Mouse (Mus musculus) kidney, embryonic 14.5 days (tissue): ENCODE measurements at regions not wholly inside any gene's neighbourhood (a gene's known extent, or its start where the extent isn't known, plus 50 kb on each side); places are given as distances from the start of the nearest gene placed in this dataset.

Experiments
- ATAC-seq: fragments of 200-750 bp; cut with Nextera tagmentation; 2 replicates; pipeline ENCODE4 v1.8.0; 2017; ENCODE audit warnings: moderate number of reproducible peaks, mild to moderate bottlenecking, moderate TSS enrichment, moderate library complexity; ENCODE audit not compliant: low FRiP score, low TSS enrichment
- H3K27ac ChIP-seq: fragments of 300-500 bp; sonication (generic); 2 replicates; pipeline ENCODE4 v1.5.1; 2014; ENCODE audit warnings: low read depth, mild to moderate bottlenecking, low read length, moderate library complexity, mixed read lengths
- H3K27me3 ChIP-seq: fragments of 300-500 bp; sonication (generic); 2 replicates; pipeline ENCODE4 v1.6.1; 2014; ENCODE audit warnings: mild to moderate bottlenecking, low read length; ENCODE audit not compliant: control insufficient read depth, insufficient read depth
- H3K36me3 ChIP-seq: fragments of 300-500 bp; sonication (generic); 2 replicates; pipeline ENCODE4 v1.6.1; 2014; ENCODE audit warnings: low read length, mixed read lengths; ENCODE audit not compliant: control insufficient read depth, insufficient read depth
- H3K4me1 ChIP-seq: fragments of 300-500 bp; sonication (generic); 2 replicates; pipeline ENCODE4 v1.6.1; 2014; ENCODE audit warnings: low read length, mixed read lengths; ENCODE audit not compliant: control insufficient read depth, insufficient read depth
- H3K4me2 ChIP-seq: fragments of 300-500 bp; sonication (generic); replicated peaks from 2 replicates; pipeline ENCODE4 v1.6.1; 2014; ENCODE audit warnings: low read depth, mild to moderate bottlenecking, low read length
- H3K4me3 ChIP-seq: fragments of 300-500 bp; sonication (generic); 2 replicates; pipeline ENCODE4 v1.5.1; 2014; ENCODE audit warnings: mild to moderate bottlenecking, low read length
- H3K9ac ChIP-seq: fragments of 300-500 bp; sonication (generic); 2 replicates; pipeline ENCODE4 v1.6.1; 2014; ENCODE audit warnings: low read depth, mild to moderate bottlenecking, low read length, moderate library complexity
- H3K9me3 ChIP-seq: fragments of 300-500 bp; sonication (generic); 2 replicates; pipeline ENCODE4 v1.6.1; 2016; ENCODE audit warnings: low read length; ENCODE audit not compliant: control insufficient read depth
- WGBS: fragments of 180-500 bp; shearing (Covaris S2); extraction: QIAGEN DNeasy Blood & Tissue Kit; methylation state at CpG from one replicate; pipeline ENCODE4 v1.1.7; 2014; 5-methylcytosine and 5-hydroxymethylcytosine counted together

DNA sequence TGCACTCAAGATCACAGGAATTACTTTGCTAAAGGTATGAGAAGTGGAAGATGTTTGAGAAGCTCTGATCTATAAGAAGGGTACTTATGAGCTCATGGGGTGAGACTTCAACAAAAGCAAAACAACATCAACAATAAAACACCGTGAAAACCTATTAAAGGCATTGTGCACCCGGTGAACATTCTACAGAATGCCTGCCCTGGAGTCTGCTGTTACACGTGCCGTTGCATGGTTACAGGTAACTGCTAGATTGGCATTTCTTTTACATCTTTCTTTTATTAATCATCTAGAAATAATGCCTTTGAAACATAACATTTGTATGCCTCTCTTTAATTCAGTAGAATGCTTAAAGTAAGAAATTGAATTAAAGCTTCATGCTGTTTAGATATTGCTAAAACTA, 661.0 kb downstream of the Pcdh18 start:
- WGBS, result 81% methylated on average over 4 of the region's 4 CpGs
- no peaks in the 10 kb centered on the region for H3K9me3 ChIP-seq
- H3K36me3 ChIP-seq, result no peaks in the 10 kb centered on the region
- H3K27me3 ChIP-seq, result no peaks in the 10 kb centered on the region
- H3K9ac ChIP-seq, result no peak overlapping the region
- H3K4me3 ChIP-seq, result no peak overlapping the region
- H3K27ac ChIP-seq, result no peak overlapping the region
- no peak overlapping the region for H3K4me2 ChIP-seq
- no peak for ATAC-seq
- H3K4me1 ChIP-seq, result no peaks in the 10 kb centered on the region

DNA sequence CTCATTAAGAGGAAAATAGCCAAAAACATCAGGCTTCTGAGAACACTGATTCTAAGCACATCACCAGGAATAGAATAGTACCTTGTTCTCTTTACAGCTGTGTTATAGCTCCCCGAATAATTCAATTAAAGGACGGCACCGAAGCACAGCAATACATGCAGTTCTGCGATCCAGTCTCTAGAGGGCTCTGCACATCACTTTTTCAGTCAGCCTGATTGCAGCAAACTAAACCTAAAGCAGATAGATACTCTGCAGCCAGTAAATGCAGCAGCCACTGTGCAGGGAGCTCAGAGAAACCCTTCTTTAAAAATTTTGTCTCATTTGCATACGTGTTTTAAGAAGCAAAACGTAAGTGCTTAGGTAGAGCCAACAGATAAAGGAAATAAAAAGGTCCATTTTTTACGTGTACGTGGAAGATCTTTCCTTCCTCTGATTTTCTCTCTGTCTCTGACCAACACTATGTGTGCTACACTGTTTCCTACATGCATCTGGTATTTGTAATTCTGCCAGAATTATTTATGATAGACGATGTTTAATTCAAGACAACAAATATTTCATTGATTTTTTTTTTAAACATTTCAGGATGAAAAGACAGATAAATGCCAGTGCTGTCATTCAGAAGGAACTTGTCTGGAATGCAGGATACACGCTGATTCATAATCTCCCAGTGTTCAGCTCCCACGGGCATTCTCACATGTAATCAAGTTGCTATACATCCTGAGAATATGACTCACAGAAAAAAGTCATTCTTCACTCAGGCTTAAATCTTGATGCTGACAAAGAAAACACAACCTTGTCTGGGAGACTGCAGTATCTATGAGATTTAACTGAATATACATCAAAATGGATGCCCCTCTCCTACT, 663.1 kb downstream of the Pcdh18 start:
- no peak overlapping the region for H3K9ac ChIP-seq
- H3K36me3 ChIP-seq, result no peaks in the 10 kb centered on the region
- no peak overlapping the region for H3K4me2 ChIP-seq
- H3K9me3 ChIP-seq, result no peaks in the 10 kb centered on the region
- H3K4me1 ChIP-seq, result no peaks in the 10 kb centered on the region
- no peak overlapping the region for H3K4me3 ChIP-seq
- ATAC-seq, result peak; percentile 83
- H3K27ac ChIP-seq, result no peak overlapping the region
- WGBS, result 35% methylated on average over 11 of the region's 11 CpGs
- no peaks in the 10 kb centered on the region for H3K27me3 ChIP-seq

DNA sequence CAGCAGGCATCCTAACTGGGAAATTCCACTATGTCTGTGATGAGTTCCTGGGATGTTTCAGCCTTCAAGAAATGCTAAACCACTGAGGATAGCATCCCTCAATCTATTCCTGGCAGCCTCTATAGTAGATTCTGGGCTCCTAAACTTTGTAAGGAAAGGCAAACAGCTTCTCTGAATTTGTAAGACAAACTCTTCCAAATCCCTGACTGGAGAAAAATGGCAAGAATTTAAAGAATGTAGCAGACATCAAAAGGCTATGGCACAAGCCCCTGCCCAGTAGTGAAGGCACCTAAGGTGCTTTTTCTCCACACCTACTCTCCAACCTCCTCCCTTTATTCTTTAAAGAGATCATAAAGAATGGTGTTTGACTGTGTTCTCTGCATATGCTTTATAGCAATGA, 688.3 kb downstream of the Pcdh18 start:
- Histone ChIP-seq H3K27ac (no peak overlapping the region), H3K27me3 (no peaks in the 10 kb centered on the region), H3K4me1 (no peaks in the 10 kb centered on the region), H3K9me3 (no peaks in the 10 kb centered on the region), H3K4me3 (no peak overlapping the region), H3K9ac (no peak overlapping the region), H3K36me3 (no peaks in the 10 kb centered on the region), H3K4me2 (no peak overlapping the region)
- no peak for ATAC-seq

DNA sequence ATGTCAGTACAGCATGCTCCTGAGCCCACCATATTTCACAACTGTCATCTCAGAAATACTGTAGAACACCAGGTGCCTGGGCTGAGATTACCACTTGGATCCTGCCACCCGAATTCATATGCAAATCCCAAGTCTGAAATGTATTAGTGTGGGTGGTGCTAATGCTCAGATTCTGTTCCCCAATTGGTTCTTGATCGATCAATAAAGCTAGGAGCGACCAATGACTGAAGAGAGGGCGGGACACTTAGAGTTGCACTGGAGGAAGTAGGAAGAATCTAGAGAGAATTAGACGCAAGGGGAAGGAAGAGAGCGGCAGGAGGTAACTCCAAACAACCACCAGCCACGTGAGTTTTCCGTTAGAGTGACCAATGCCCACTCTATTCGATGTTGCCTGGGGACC, 695.0 kb downstream of the Pcdh18 start:
- no peak overlapping the region for H3K27ac ChIP-seq
- no peak overlapping the region for H3K4me3 ChIP-seq
- no peak overlapping the region for H3K4me2 ChIP-seq
- H3K9ac ChIP-seq, result no peak overlapping the region
- no peak for ATAC-seq
- H3K27me3 ChIP-seq, result no peaks in the 10 kb centered on the region
- 81% methylated on average over 9 of the region's 9 CpGs for WGBS
- H3K36me3 ChIP-seq, result no peaks in the 10 kb centered on the region
- no peaks in the 10 kb centered on the region for H3K4me1 ChIP-seq
- no peaks in the 10 kb centered on the region for H3K9me3 ChIP-seq

DNA sequence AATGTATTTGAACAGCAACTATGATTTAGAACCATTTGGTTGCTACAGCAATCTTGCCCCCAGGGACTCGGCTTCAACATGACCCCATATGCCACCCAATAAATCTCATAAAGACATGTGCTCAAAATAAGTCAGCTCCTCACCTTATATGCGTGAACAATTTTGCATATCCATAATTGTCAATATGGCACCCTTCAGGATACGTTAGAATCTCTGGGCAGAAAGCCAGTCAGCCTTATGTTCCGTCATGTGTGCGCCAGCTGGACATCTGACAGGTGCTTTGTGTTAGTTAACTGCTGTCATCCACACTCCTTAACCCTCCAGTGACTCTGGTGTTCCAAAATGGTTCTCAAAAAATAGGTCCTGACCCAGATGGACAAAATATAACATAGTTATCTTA, 724.1 kb downstream of the Pcdh18 start:
- no peaks in the 10 kb centered on the region for H3K36me3 ChIP-seq
- no peak overlapping the region for H3K27ac ChIP-seq
- 62% methylated on average over 5 of the region's 5 CpGs for WGBS
- no peak overlapping the region for H3K4me2 ChIP-seq
- H3K9ac ChIP-seq, result no peak overlapping the region
- no peaks in the 10 kb centered on the region for H3K4me1 ChIP-seq
- H3K4me3 ChIP-seq, result no peak overlapping the region
- ATAC-seq, result no peak
- no peaks in the 10 kb centered on the region for H3K9me3 ChIP-seq
- H3K27me3 ChIP-seq, result no peaks in the 10 kb centered on the region

DNA sequence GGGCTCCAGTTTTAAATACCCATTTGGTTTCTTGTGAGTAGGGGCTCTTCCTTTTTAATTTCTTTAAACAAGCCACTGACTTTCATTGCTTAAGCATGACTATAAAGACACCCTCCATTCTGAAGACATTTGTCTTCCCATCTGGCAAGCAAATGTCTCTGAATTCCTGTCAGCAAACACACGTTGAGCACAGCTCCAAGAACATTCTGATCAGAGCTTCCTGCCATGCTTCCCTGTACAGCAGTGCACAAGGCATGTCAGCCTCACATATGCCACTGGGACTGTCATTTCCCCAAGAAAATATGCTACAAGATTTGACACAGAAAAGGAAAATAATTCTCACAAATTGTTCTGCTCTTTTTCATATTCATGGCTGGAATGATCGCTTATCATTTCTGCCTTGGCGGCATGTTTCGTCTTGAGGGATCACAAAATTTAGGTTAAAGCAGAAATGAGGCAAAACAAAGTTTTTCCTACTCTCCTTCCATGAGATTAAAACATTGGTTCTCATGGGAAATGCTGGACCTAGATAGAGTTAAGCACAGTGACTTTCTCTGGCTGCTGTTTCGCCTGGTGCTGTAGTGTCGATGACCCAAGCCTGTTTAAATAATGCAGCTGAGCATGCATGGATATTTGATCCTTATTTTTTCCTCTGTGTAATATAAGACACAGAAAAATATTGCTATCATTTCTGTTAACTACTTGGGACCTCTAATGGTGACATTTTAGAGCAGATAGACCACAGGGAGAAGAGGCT, 747.7 kb downstream of the Pcdh18 start:
- H3K27ac ChIP-seq, result no peak overlapping the region
- WGBS, result 77% methylated on average over 6 of the region's 6 CpGs

More for the DNA sequence above, 747.7 kb downstream of the Pcdh18 start:
- Histone ChIP-seq H3K9me3 (no peaks in the 10 kb centered on the region), H3K27me3 (no peaks in the 10 kb centered on the region), H3K4me3 (no peak overlapping the region), H3K9ac (no peak overlapping the region), H3K36me3 (no peaks in the 10 kb centered on the region), H3K4me1 (no peaks in the 10 kb centered on the region), H3K4me2 (no peak overlapping the region)
- no peak for ATAC-seq
